Mouse (Mus musculus) retina, embryonic 14.5 days (tissue): ENCODE data around the gene Avil.
A peak's percentile ranks its signal among the peaks of the same experiment; 100 is the strongest.
"Not testable (repeated sequence)": the region's sequence is repeated elsewhere in the genome, so short reads cannot be mapped to it uniquely, and the experiment has no call there.

Experiments used
- DNase-seq: peaks from one replicate; pipeline ENCODE4 v3.0.0-alpha.2; 2015; ENCODE audit warnings: low spot score

Avil gene

GRCm38 (mm10) chr10:127059968-127060916 lies 59.7 kb downstream of the Avil start, which contains the start of gene March9:
TSS of gene March9 (minus strand) at chr10:127060184.
- DNase-seq = peak; percentile 73

DNA sequence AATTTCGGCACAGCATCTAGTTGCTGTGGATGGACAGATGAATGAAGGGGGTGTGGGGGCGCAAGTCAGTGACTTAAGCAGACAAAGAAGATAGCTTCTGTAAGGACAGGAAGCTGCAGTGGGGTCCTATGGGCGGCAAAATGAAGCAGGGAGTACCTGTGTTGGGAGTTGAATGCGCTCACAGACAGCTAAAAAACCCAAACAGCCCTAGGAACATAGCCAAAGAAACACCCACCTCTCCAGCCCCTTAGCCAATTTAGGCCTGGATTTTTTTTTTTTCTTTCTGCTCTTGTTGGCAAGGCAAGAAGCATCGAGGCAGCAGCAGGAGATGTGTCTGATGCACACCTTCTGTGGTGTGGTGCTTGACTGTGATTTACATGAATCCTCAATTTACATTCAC lies 60.6 kb downstream of the Avil start:
- no peak for DNase-seq

GRCm38 (mm10) chr10:127061513-127061912 lies 61.0 kb downstream of the Avil start:
- DNase-seq = no peak

- not testable (repeated sequence) for DNase-seq
Observed at GRCm38 (mm10) chr10:127062101-127062500, 61.6 kb downstream of the Avil start.

GRCm38 (mm10) chr10:127062503-127062902 lies 62.0 kb downstream of the Avil start:
- no peak for DNase-seq

GRCm38 (mm10) chr10:127063239-127063872 lies 62.8 kb downstream of the Avil start, which contains the start of gene Cdk4:
TSS of gene Cdk4 (plus strand) at chr10:127063534.
- peak; percentile 99 for DNase-seq

- peak; percentile 47 for DNase-seq
Observed at GRCm38 (mm10) chr10:127063913-127064870, 63.7 kb downstream of the Avil start.

- DNase-seq = no peak
Observed at GRCm38 (mm10) chr10:127065981-127066380, 65.5 kb downstream of the Avil start.

GRCm38 (mm10) chr10:127066519-127067018 lies 66.1 kb downstream of the Avil start:
- no peak for DNase-seq

- no peak for DNase-seq
Observed at GRCm38 (mm10) chr10:127068360-127069038, 68.0 kb downstream of the Avil start.

DNA sequence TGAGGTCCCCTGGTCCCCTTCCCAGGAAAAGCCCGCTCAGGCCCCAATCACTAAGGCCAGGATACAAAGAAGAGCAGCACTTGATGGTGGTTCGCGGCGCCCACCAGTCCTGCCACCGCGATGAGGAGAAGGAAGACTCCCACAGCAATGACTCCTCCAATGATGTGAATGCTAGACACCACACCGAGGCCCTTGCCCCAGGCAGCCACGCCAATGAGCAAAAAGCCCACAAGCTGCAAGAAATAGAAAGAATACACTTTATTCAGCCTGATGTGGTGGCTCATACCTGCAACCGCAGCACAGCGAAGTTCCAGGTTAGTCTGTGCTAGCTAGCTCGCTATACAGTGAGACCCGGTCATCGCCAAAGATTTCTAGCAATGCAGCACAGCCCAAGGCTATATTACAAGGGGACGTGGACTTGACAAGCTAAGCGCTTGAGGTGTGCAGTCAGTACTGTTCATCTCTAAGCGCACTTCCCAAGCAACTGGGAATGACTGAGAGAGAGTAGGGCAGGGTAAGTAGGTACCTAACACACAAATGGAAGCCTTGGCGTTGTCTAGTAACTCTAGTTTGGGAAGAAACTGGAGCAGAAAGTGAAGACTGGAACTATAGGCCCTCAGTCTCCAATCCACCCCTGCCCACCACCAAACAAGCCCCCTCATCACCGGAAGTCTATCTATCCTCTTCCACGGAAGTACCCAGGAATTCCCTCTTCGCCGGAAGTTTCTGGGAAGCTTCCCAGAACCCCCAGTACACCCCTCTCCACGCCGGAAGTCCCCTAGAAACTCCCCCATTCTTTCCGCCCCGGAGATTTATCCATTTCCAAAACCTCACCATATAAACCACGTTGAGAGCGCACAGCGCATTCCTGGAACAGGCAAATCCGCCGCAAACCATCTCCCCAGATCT lies 69.0 kb downstream of the Avil start:
- DNase-seq = peak; percentile 72
